Mouse (Mus musculus): ENCODE measurements at regions not wholly inside any gene's neighbourhood (a gene's known extent, or its start where the extent isn't known, plus 50 kb on each side); places are given as distances from the start of the nearest gene placed in this dataset.

GRCm38 (mm10) chr3:54613845-54614244 is 78.8 kb upstream of the Supt20 start:
- Histone ChIP-seq H3K4me1 (no peaks in the 10 kb centered on the region), H3K27me3 (no peaks in the 10 kb centered on the region), H3K9ac (replicated peaks) (no peak overlapping the region), H3K36me3 (no peaks in the 10 kb centered on the region), H3K27ac (replicated peaks) (no peak overlapping the region), H3K4me2 (replicated peaks) (no peak overlapping the region), H3K4me3 (no peak overlapping the region), H3K9me3 (no peaks in the 10 kb centered on the region)
- WGBS = 77% methylated on average over 2 of the region's 2 CpGs
- ATAC-seq (ENCODE audit: low FRiP score, low read depth) = no peak

GRCm38 (mm10) chr3:54617298-54617697 is 75.3 kb upstream of the Supt20 start:
- H3K27ac ChIP-seq (replicated peaks) = no peak overlapping the region
- H3K4me3 ChIP-seq = no peak overlapping the region
- no peaks in the 10 kb centered on the region for H3K27me3 ChIP-seq
- H3K36me3 ChIP-seq = no peaks in the 10 kb centered on the region
- no peaks in the 10 kb centered on the region for H3K9me3 ChIP-seq
- 97% methylated on average over 4 of the region's 4 CpGs for WGBS
- H3K9ac ChIP-seq (replicated peaks) = no peak overlapping the region
- H3K4me1 ChIP-seq = no peaks in the 10 kb centered on the region
- H3K4me2 ChIP-seq (replicated peaks) = no peak overlapping the region
- ATAC-seq (ENCODE audit: low FRiP score, low read depth) = no peak

- Histone ChIP-seq H3K9me3 (no peaks in the 10 kb centered on the region), H3K4me3 (no peak overlapping the region), H3K27me3 (no peaks in the 10 kb centered on the region), H3K27ac (replicated peaks) (no peak overlapping the region), H3K36me3 (no peaks in the 10 kb centered on the region), H3K4me1 (no peaks in the 10 kb centered on the region), H3K9ac (replicated peaks) (no peak overlapping the region), H3K4me2 (replicated peaks) (no peak overlapping the region)
- 92% methylated on average over 4 of the region's 4 CpGs for WGBS
- ATAC-seq (ENCODE audit: low FRiP score, low read depth) = no peak
Measured at GRCm38 (mm10) chr3:54618286-54618685, 74.3 kb upstream of the Supt20 start.

- no peaks in the 10 kb centered on the region for H3K36me3 ChIP-seq
- H3K27ac ChIP-seq (replicated peaks) = no peak overlapping the region
- no peak for ATAC-seq (ENCODE audit: low FRiP score, low read depth)
- no peaks in the 10 kb centered on the region for H3K4me1 ChIP-seq
- H3K4me3 ChIP-seq = no peak overlapping the region
- no peak overlapping the region for H3K4me2 ChIP-seq (replicated peaks)
- peaks cover 13% of the 10 kb centered on the region for H3K9me3 ChIP-seq
- WGBS = 86% methylated on average over 7 of the region's 7 CpGs
- no peaks in the 10 kb centered on the region for H3K27me3 ChIP-seq
- H3K9ac ChIP-seq (replicated peaks) = no peak overlapping the region
Measured at GRCm38 (mm10) chr3:54630254-54630653, 62.4 kb upstream of the Supt20 start.

GRCm38 (mm10) chr3:54632731-54633130 is 59.9 kb upstream of the Supt20 start:
- Histone ChIP-seq H3K27ac (replicated peaks) (no peak overlapping the region), H3K4me1 (no peaks in the 10 kb centered on the region), H3K27me3 (no peaks in the 10 kb centered on the region), H3K9me3 (peaks cover 13% of the 10 kb centered on the region), H3K4me3 (no peak overlapping the region), H3K36me3 (no peaks in the 10 kb centered on the region), H3K4me2 (replicated peaks) (no peak overlapping the region), H3K9ac (replicated peaks) (no peak overlapping the region)
- no peak for ATAC-seq (ENCODE audit: low FRiP score, low read depth)
- 95% methylated on average over 13 of the region's 13 CpGs for WGBS

- WGBS = 95% methylated on average over 23 of the region's 23 CpGs
Measured at GRCm38 (mm10) chr3:54633446-54633845, 59.2 kb upstream of the Supt20 start.

GRCm38 (mm10) chr3:54634456-54634855 is 58.2 kb upstream of the Supt20 start:
- Histone ChIP-seq H3K27ac (replicated peaks) (no peak overlapping the region), H3K4me3 (no peak overlapping the region), H3K9me3 (peaks cover 13% of the 10 kb centered on the region), H3K27me3 (no peaks in the 10 kb centered on the region), H3K9ac (replicated peaks) (no peak overlapping the region), H3K4me2 (replicated peaks) (no peak overlapping the region), H3K4me1 (no peaks in the 10 kb centered on the region), H3K36me3 (no peaks in the 10 kb centered on the region)
- ATAC-seq (ENCODE audit: low FRiP score, low read depth) = no peak
- WGBS = 91% methylated on average over 10 of the region's 10 CpGs

More at GRCm38 (mm10) chr3:54633446-54633845, 59.2 kb upstream of the Supt20 start:
- Histone ChIP-seq H3K9me3 (peaks cover 13% of the 10 kb centered on the region), H3K4me3 (no peak overlapping the region), H3K27me3 (no peaks in the 10 kb centered on the region), H3K9ac (replicated peaks) (no peak overlapping the region), H3K27ac (replicated peaks) (no peak overlapping the region), H3K36me3 (no peaks in the 10 kb centered on the region), H3K4me1 (no peaks in the 10 kb centered on the region), H3K4me2 (replicated peaks) (no peak overlapping the region)
- no peak for ATAC-seq (ENCODE audit: low FRiP score, low read depth)
